Mouse (Mus musculus): ENCODE data around the gene Ralb.

Gene Ralb

GRCm38 (mm10) chr1:119523826-119524225 is 19.2 kb upstream of the Ralb start:
- no peak for DNase-seq (ENCODE audit: low spot score in 2 of 2)

DNA sequence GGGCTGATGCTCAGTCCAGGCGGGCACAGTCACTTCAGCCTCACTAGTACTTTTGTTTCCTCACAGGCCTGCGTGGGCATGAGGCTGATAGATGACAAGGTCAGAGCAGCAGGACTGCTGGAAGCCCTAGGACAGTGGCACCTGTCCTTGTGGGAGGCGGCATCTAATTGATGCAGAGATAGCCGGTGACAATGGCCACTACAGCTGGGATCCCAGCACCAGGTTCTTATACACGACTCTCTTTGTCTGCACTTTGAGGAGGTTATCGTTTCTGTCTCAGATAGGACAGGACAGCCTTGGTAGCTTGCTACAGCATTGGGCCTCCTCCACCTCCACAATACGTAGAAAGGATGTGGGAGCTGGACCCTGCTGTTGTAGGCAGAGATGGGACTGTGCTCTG is 18.8 kb upstream of the Ralb start:
- DNase-seq (ENCODE audit: low spot score in 2 of 2), result no peak

- no peak for DNase-seq (ENCODE audit: low spot score in 2 of 2)
These were observed 18.1 kb upstream of the Ralb start for GRCm38 (mm10) chr1:119522726-119523125.

GRCm38 (mm10) chr1:119521681-119522080 is 17.1 kb upstream of the Ralb start:
- DNase-seq (ENCODE audit: low spot score in 2 of 2), result no peak

DNA sequence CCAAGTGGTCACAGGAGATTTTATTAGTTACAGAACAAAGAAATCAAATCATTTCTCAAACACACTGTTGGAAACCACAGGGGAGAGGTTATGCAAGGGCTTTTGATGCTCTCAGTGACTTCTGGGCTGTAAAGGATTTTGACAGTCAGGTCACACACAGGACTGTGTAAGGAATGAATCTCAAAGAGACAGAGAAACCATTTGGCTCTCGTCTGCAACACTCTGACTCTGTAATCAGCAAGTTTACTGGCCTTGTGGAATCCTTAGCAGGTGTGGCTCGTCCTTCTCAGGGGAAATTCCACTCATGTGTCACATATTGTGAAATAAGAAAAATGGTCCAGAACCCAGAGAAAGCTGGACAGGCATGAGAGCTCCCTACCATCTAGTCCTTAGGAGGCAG is 16.4 kb upstream of the Ralb start:
- DNase-seq (ENCODE audit: low spot score in 2 of 2), result no peak

DNA sequence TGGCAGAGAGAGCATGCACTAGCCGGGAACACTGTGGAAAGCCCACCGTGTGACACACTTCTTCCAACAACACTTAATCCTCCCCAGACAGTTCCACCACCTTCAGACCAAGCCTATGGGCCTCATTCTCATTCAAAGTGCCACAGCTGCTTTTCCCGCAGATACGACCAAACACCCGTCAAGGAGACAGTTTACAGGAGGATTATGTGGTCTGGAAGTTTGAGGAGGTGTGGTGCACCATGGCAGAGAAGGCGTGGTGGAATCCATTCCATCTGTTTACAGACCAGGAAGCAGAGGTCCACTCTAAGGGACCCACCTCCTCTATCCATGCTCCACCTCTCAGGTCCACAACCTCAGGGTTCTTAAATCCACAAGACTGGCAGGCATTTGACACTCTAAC is 14.7 kb upstream of the Ralb start:
- no peak for DNase-seq (ENCODE audit: low spot score in 2 of 2)

DNA sequence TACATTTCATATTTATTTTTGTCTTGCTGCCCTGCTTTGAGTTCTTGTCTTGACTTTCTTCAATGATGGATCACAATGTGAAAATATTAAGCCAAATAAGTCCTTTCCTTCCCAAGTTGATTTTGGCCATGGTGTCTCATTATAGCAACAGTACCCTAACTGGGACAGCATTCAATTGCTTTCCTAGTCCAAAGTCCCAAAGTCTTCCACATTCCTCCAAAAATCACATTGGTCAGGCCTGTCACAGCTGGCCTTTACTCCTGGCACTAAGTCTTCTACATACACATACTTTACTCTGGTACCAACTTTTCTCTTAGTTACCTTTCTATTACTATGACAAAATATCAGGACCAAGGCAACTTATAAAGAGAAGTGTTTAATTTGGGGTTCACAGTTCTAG is 14.2 kb upstream of the Ralb start:
- no peak for DNase-seq (ENCODE audit: low spot score in 2 of 2)

DNA sequence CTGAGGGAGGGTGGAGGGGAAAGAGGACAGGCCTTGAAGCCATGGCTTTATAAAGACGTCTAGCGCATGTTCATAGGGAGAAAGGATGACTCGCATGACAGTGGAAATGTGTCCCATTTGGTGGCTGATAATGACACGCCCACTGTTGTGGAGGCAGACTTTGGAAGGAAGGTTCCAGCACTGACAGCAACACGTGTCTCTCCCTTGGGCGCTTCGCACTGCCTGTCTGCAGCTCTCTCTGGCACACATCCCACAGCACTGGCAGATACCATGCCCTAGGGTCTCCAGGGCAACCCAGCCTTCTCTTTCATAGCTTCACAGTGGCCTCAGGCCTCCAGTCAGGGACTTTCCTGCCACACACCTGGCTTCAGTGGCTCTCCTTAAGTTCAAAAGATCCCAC is 13.5 kb upstream of the Ralb start:
- no peak for DNase-seq (ENCODE audit: low spot score in 2 of 2)

DNA sequence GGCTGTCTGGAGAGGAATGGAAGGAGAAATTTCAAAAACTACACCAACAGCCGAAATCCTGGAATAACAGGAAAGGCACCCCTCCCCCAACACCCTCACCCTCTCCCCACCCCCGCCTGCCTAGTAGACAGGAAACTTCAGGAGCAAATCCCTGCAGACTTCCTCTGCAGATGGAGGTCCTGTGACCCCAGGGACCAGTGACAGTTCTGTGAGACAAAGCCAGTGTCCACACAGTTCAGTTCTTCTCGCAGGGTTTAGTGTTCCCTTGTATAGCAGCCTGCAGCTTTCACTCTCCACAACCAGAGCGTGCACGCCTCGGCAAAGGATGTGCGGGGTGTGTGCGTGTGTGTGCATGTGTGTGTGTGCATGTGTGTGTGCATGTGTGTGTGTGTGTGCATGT is 6.3 kb upstream of the Ralb start:
- DNase-seq (ENCODE audit: low spot score in 2 of 2), result no peak

GRCm38 (mm10) chr1:119510409-119510808 is 5.8 kb upstream of the Ralb start:
- no peak for DNase-seq (ENCODE audit: low spot score in 2 of 2)

- no peak for DNase-seq (ENCODE audit: low spot score in 2 of 2)
These were observed 4.9 kb upstream of the Ralb start for GRCm38 (mm10) chr1:119509474-119509873.

DNA sequence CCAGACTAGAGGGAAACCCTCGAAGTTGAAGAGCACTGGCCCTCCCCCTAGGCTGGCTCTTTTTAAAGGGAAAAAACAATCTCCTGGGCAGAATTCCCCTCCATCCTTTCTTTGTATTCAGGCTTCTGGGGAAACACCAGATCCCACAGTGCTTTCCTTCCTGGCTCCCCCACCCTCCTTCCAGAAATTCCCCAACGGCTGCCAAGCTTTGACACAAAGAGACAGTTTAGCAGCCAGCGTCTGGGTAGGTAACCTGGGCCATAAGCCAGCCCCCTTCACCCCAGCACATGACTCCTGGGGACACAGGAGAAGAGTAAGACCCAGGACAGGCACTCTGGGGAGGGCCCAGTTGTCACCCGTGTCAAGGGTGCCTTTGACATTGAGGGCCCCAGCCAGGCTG is 4.0 kb upstream of the Ralb start:
- no peak for DNase-seq (ENCODE audit: low spot score in 2 of 2)

DNA sequence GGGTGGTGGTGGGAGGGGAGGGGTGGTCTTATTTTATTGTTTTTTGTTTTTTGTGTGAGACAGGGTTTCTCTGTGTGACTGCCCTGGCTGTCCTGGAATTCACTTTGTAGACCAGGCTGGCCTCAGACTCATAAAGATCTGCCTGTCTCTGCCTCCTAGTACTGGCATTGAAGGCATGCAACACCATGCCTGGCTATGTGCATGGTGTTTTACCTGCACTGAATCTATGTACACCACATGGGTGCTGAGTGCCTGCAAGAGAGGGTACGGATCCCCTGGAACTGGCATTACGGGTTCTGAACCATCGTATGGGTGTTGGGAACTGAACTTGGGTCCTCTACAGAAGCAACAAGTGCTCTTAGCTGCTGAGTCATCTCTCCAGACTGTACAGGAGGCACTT is 1.4 kb upstream of the Ralb start:
- DNase-seq (ENCODE audit: low spot score in 2 of 2), result no peak

DNA sequence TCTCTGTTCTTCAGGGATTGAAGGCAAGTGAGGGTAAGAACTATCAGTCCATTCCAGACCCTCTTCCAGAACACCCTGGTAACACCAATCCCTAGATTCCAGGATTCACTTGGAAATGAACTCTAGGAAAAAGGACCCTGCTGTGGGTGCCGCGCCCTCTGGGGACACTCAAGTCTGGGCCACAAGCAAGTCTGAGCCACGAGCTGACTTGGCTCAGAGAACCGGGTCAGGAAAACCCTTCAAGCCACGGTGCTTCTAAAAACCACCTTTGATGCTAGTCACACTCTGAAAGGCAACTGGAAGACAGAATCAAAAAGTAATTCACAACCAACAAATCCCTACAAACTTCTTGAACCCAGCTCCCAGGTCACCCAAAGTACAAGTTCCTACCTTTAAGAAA is 786 bp downstream of the Ralb start:
- DNase-seq (ENCODE audit: low spot score in 2 of 2), result no peak

DNA sequence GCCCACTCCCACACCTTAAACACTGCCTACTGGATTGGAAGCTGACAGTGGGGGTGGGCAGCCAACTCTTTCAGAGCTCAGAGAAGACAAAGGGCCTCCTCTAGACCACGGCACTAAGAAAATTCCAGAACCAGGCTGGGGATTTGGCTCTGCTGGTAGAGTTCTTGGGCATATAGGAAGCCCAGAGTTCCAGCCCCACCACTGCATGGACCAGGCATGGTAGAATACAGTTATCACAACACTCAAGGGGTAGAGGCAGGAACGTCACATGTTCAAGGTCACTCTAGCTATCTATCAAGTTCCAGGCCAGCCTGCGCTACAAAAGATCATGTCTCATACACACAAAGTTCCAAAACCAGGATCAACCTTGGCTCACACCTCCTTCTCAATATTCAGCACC is 1.4 kb downstream of the Ralb start:
- no peak for DNase-seq (ENCODE audit: low spot score in 2 of 2)

- no peak for DNase-seq (ENCODE audit: low spot score in 2 of 2)
These were observed 1.9 kb downstream of the Ralb start for GRCm38 (mm10) chr1:119502729-119503128.

GRCm38 (mm10) chr1:119501881-119502280 is 2.7 kb downstream of the Ralb start:
- DNase-seq (ENCODE audit: low spot score in 2 of 2), result no peak

DNA sequence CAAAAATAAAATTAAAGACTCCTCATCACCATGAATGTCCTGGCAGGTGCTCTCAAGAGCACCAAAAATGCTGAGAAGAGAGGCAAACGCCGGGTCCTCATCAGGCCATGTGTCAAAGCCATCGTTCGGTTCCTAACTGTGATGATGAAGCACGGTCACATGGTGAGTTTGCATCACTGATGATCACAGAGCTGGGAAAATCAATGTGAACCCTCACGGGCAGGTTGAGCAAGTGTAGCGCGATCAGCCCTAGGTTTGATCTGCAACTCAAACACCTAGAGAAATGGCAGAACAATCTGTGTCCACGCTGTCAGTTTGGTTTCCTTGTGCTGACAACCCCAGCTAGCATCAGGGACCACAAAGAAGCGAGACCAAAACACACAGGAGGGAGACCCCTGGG is 5.1 kb downstream of the Ralb start:
- no peak for DNase-seq (ENCODE audit: low spot score in 2 of 2)

DNA sequence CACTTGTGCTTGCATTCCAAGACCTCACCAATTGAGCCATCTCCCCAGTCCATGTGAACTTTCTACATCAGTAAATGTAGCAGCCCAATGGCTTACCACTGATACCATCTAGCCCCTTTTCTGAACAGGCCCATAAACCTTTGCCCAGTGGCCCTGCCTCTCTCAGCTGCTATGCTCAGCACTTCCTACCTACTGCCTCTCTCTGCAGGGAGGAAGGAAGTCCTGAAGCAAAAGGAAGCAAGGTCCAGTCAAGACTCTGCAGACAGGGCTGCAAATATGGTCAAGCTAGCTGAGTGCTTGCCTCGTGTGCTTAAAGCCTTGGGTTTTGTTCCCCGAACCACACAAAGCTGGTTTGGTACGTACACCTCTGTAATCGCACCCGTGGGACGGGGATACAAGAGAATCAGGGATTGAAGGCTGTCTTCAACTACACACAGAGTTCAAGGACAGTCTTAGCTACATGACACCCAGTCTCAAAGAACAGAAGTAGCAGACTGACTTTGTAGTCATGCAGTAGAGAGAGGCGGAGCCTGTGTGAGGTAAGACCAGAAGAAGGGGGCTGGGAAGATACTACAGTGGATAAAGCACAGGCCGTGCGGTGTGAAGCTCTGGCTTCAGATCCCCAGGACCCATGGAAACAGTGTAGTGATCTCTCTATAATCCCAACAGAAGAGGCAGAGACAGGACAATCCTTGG is 5.9 kb downstream of the Ralb start:
- DNase-seq (ENCODE audit: low spot score in 2 of 2), result no peak

GRCm38 (mm10) chr1:119497346-119498004 is 7.1 kb downstream of the Ralb start:
- DNase-seq (ENCODE audit: low spot score in 2 of 2), result no peak

GRCm38 (mm10) chr1:119495396-119495775 is 9.2 kb downstream of the Ralb start:
- DNase-seq (ENCODE audit: low spot score in 2 of 2), result no peak

DNA sequence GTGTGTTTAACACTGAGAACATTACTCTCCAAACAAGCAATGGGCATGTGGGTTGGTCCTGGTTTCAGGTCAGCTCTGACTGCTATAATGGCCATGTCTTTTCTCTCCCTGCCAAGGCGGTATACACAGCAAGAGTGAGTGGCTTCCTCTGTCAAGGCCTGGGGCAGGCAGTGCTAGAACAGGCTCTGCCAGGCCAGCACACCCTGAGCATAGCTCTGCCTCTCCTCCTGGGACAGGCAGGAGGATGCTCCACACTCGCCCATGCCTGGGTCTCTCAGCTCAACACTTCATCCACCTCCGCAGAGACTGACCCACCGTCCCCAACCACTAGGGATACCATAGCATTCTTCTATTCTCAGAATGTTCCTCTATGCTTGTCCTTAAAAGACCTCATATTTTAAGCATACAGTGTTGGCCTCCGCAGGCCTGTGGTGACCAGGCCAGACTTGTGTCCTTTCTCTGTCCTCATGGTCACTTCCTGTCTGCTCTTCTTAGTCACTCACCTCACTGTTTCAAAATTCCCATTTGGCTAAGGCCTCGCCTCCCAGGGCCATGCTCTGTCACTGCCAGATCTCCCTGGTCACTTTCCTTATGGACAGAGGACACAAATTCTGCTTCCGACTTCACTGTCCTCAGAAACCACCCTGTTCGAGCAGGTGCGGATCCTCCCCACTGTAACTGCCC is 9.7 kb downstream of the Ralb start:
- no peak for DNase-seq (ENCODE audit: low spot score in 2 of 2)

GRCm38 (mm10) chr1:119494024-119494711 is 10.4 kb downstream of the Ralb start:
- no peak for DNase-seq (ENCODE audit: low spot score in 2 of 2)
